Mouse (Mus musculus) myocyte (in vitro differentiated cells): ENCODE results near the gene Ep400.
"Not testable (repeated sequence)": the region's sequence is repeated elsewhere in the genome, so short reads cannot be mapped to it uniquely, and the experiment has no call there.

Experiments
- E2F4 ChIP-seq: IDR thresholded peaks from one replicate; pipeline ENCODE4 v1.6.1; 2011; ENCODE audit warnings: mild to moderate bottlenecking, control low read depth, moderate library complexity; ENCODE audit not compliant: insufficient read depth
- MAX ChIP-seq: IDR thresholded peaks from one replicate; pipeline ENCODE4 v1.6.1; 2011; ENCODE audit warnings: low read depth, mild to moderate bottlenecking, control low read depth
- MYOD1 ChIP-seq, 3 experiments: IDR thresholded peaks; one replicate each; pipeline ENCODE4 v1.6.1; 2011; ENCODE audit warnings: control low read depth in 2 of 3, low read depth in 2 of 3, mild to moderate bottlenecking in 2 of 3, moderate library complexity in 1 of 3; ENCODE audit not compliant: insufficient read length in 2 of 3, control insufficient read depth in 1 of 3
- MYOG ChIP-seq, 3 experiments: IDR thresholded peaks; one replicate each; pipeline ENCODE4 v1.6.1; 2011; ENCODE audit warnings: control low read depth in 2 of 3, low read depth in 2 of 3, mild to moderate bottlenecking in 2 of 3; ENCODE audit not compliant: insufficient read length in 2 of 3, control insufficient read depth in 1 of 3, insufficient read depth in 1 of 3
- POLR2A ChIP-seq: IDR thresholded peaks from one replicate; pipeline ENCODE4 v1.6.1; 2011; ENCODE audit warnings: low read depth, mild to moderate bottlenecking, control low read depth, moderate library complexity; ENCODE audit not compliant: insufficient read length
- USF1 ChIP-seq: IDR thresholded peaks from one replicate; pipeline ENCODE4 v1.6.1; 2011; ENCODE audit warnings: low read depth, mild to moderate bottlenecking, control low read depth, moderate library complexity

- not testable (repeated sequence) for TF ChIP-seq POLR2A; MYOG (IDR thresholded peaks at IDR 0.05; ENCODE audit: control insufficient read depth in 1 of 3, insufficient read depth in 1 of 3, insufficient read length in 2 of 3, low read depth in 2 of 3); USF1; E2F4; MYOD1 (IDR thresholded peaks at IDR 0.05; ENCODE audit: control insufficient read depth in 1 of 3, insufficient read length in 2 of 3, low read depth in 2 of 3); MAX
These were observed 49.1 kb downstream of the Ep400 start for GRCm38 (mm10) chr5:110721463-110721862.
